Mouse (Mus musculus) CD4-positive, CD25-positive, alpha-beta regulatory T cell (primary cell): ENCODE results near the gene Vmn2r68. TPM values are rescaled to one million over a fixed set of nuclear protein-coding genes. Genes with fewer than 3 reads are reported as not detected.

Experiments
- polyA plus RNA-seq: library from polyadenylated mRNA; unstranded; fragments of 100-300 nt; shearing (Covaris generic); gene quantifications from one replicate; pipeline ENCODE4 v1.2.1, GENCODE M21; 2017

Gene Vmn2r68
- polyA plus RNA-seq, result 0.06 TPM

GRCm38 (mm10) chr7:85237683-85238082 lies at the start of gene Vmn2r68:
Gene Vmn2r68 (minus strand): TSS chr7:85237783.

Other genes with a start within 250 kb of the Vmn2r68 start
- gene Vmn2r66, start 225.5 kb downstream of the Vmn2r68 start, polyA plus RNA-seq, result 0.05 TPM
- 0.04 TPM for gene Vmn2r67, start 81.8 kb downstream of the Vmn2r68 start, polyA plus RNA-seq
- gene Vmn2r69, start 178.1 kb upstream of the Vmn2r68 start, polyA plus RNA-seq, result 0.01 TPM